Mouse (Mus musculus) C2C12 (cell line): ENCODE data around the gene Cyp4f13.
A peak's percentile ranks its signal among the peaks of the same experiment; 100 is the strongest.

ENCODE experiments used
- CTCF ChIP-seq: IDR thresholded peaks from one replicate; pipeline ENCODE4 v1.5.1; 2011; ENCODE audit not compliant: control insufficient read depth, insufficient read depth, insufficient read length
- FOSL1 ChIP-seq: IDR thresholded peaks from one replicate; pipeline ENCODE4 v1.8.0; 2011; ENCODE audit warnings: mild to moderate bottlenecking, low read length; ENCODE audit not compliant: poor library complexity, insufficient read depth, severe bottlenecking
- MAX ChIP-seq: IDR thresholded peaks from one replicate; pipeline ENCODE4 v1.6.1; 2011; ENCODE audit warnings: mild to moderate bottlenecking, control low read depth

DNA sequence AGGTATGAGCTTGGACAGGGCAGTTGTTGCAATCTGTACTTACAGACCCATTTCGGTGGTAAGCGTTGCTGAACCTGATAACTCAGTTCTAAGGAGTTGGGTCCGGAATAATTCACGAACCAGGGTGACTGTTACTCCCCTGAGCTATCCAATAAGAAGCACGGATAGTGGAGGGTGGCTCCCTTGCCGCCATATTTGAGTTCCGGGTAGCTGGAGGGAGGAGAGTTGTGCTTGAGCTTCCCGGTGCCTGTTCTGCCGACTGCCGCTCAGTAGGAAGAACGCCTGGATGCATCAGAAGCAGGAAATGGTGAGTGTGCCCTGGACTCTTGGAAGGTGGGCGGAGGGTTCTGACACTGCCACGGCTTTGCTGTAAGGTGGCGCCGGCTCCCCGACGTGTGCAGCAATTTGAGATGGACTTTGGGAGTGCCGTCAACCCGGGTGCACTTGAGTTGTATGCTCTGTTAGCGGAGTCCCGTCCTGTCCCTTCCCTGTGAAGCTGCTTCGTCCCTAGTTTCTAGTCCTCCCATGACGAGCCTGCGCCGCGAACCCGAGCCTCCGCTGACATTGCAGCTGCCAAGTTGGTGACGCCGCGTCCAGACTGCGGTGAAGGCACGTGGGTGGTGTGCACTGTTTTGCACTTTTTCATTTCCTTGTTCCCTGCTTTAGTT lies 18.6 kb upstream of the Cyp4f13 start, which contains the start of gene Zfp472:
- TF ChIP-seq CTCF (no peak), MAX (peak; percentile 73), FOSL1 (no peak)
